Mouse (Mus musculus): ENCODE data around the gene 2810004N23Rik. TPM values are rescaled to one million over a fixed set of nuclear protein-coding genes. Genes with fewer than 3 reads are reported as not detected.

2810004N23Rik gene
- polyA plus RNA-seq, 1 experiment from 2014 or later = 36.5 TPM

- no peaks in the 10 kb centered on the region for H3K9me3 ChIP-seq (ENCODE audit: control insufficient read depth, low read length)
- H3K9ac ChIP-seq (ENCODE audit: low read depth, low read length) = peak overlapping the region; percentile 52
- peak overlapping the region; percentile 100 for H3K4me2 ChIP-seq (ENCODE audit: low read depth, low read length)
- peak; percentile 91 for ATAC-seq (ENCODE audit: low read depth)
- H3K4me3 ChIP-seq (ENCODE audit: low read depth, low read length) = peak overlapping the region; percentile 65
- H3K27ac ChIP-seq (replicated peaks; ENCODE audit: low read depth, low read length) = no peak overlapping the region
- DNase-seq (ENCODE audit: low spot score) = peak; percentile 84
- WGBS = 2% methylated on average over 22 of the region's 51 CpGs
- peaks cover 67% of the 10 kb centered on the region for H3K27me3 ChIP-seq (replicated peaks; ENCODE audit: control insufficient read depth, insufficient read depth, low read length)
- no peaks in the 10 kb centered on the region for H3K36me3 ChIP-seq (ENCODE audit: control insufficient read depth, insufficient read depth, low read length)
- H3K4me1 ChIP-seq (ENCODE audit: control insufficient read depth, insufficient read depth, low read length) = peaks cover 17% of the 10 kb centered on the region
Measured at GRCm38 (mm10) chr8:124793172-124793651, 69.7 kb downstream of the 2810004N23Rik start.

GRCm38 (mm10) chr8:124792708-124793107 is 70.2 kb downstream of the 2810004N23Rik start, which contains the start of gene Trim67:
Trim67 (plus strand) TSS chr8:124793092.
- no peaks in the 10 kb centered on the region for H3K36me3 ChIP-seq (ENCODE audit: control insufficient read depth, insufficient read depth, low read length)
- H3K4me3 ChIP-seq (ENCODE audit: low read depth, low read length) = peak within 1 kb of the TSS; percentile 65
- H3K4me2 ChIP-seq (ENCODE audit: low read depth, low read length) = peak within 1 kb of the TSS; percentile 100
- DNase-seq (ENCODE audit: low spot score) = peak; percentile 91
- H3K27me3 ChIP-seq (replicated peaks; ENCODE audit: control insufficient read depth, insufficient read depth, low read length) = peaks cover 67% of the 10 kb centered on the region
- 0% methylated on average over 18 of the region's 39 CpGs for WGBS
- ATAC-seq (ENCODE audit: low read depth) = peak; percentile 91
- peak within 1 kb of the TSS; percentile 52 for H3K9ac ChIP-seq (ENCODE audit: low read depth, low read length)
- no peak within 1 kb of the TSS for H3K27ac ChIP-seq (replicated peaks; ENCODE audit: low read depth, low read length)
- no peaks in the 10 kb centered on the region for H3K9me3 ChIP-seq (ENCODE audit: control insufficient read depth, low read length)
- peaks cover 17% of the 10 kb centered on the region for H3K4me1 ChIP-seq (ENCODE audit: control insufficient read depth, insufficient read depth, low read length)

GRCm38 (mm10) chr8:124792186-124792585 is 70.7 kb downstream of the 2810004N23Rik start:
- ATAC-seq (ENCODE audit: low read depth) (0 out of 2 replicates have a peak, but pooled peaks have one; percentile 16), DNase-seq (ENCODE audit: low spot score) (peak; percentile 42)
- under 1% methylated on average over 32 of the region's 32 CpGs for WGBS
- H3K27me3 ChIP-seq (replicated peaks; ENCODE audit: control insufficient read depth, insufficient read depth, low read length) = peaks cover 64% of the 10 kb centered on the region
- H3K9me3 ChIP-seq (ENCODE audit: control insufficient read depth, low read length) = no peaks in the 10 kb centered on the region
- H3K4me1 ChIP-seq (ENCODE audit: control insufficient read depth, insufficient read depth, low read length) = peaks cover 17% of the 10 kb centered on the region
- peak overlapping the region; percentile 65 for H3K4me3 ChIP-seq (ENCODE audit: low read depth, low read length)
- H3K27ac ChIP-seq (replicated peaks; ENCODE audit: low read depth, low read length) = no peak overlapping the region
- H3K9ac ChIP-seq (ENCODE audit: low read depth, low read length) = peak overlapping the region; percentile 52; the same call in 1 of the 2 replicates
- no peaks in the 10 kb centered on the region for H3K36me3 ChIP-seq (ENCODE audit: control insufficient read depth, insufficient read depth, low read length)
- H3K4me2 ChIP-seq (ENCODE audit: low read depth, low read length) = peak overlapping the region; percentile 100

- ATAC-seq (ENCODE audit: low read depth) (no peak), DNase-seq (ENCODE audit: low spot score) (no peak)
- Histone ChIP-seq H3K27ac (replicated peaks; ENCODE audit: low read depth, low read length) (no peak overlapping the region), H3K36me3 (ENCODE audit: control insufficient read depth, insufficient read depth, low read length) (no peaks in the 10 kb centered on the region), H3K4me2 (ENCODE audit: low read depth, low read length) (peak overlapping the region; percentile 100), H3K4me1 (ENCODE audit: control insufficient read depth, insufficient read depth, low read length) (peaks cover 17% of the 10 kb centered on the region), H3K27me3 (replicated peaks; ENCODE audit: control insufficient read depth, insufficient read depth, low read length) (peaks cover 60% of the 10 kb centered on the region), H3K4me3 (ENCODE audit: low read depth, low read length) (peak overlapping the region; percentile 65), H3K9me3 (ENCODE audit: control insufficient read depth, low read length) (no peaks in the 10 kb centered on the region), H3K9ac (ENCODE audit: low read depth, low read length) (0 out of 2 replicates have a peak overlapping the region, but pooled peaks have one; percentile 52)
- WGBS = 43% methylated on average over 4 of the region's 4 CpGs
Measured at GRCm38 (mm10) chr8:124791751-124792150, 71.2 kb downstream of the 2810004N23Rik start.

GRCm38 (mm10) chr8:124790676-124791075 is 72.2 kb downstream of the 2810004N23Rik start:
- Histone ChIP-seq H3K9ac (ENCODE audit: low read depth, low read length) (no peak overlapping the region), H3K27me3 (replicated peaks; ENCODE audit: control insufficient read depth, insufficient read depth, low read length) (peaks cover 50% of the 10 kb centered on the region), H3K9me3 (ENCODE audit: control insufficient read depth, low read length) (no peaks in the 10 kb centered on the region), H3K4me2 (ENCODE audit: low read depth, low read length) (no peak overlapping the region), H3K4me3 (ENCODE audit: low read depth, low read length) (no peak overlapping the region), H3K4me1 (ENCODE audit: control insufficient read depth, insufficient read depth, low read length) (peaks cover 17% of the 10 kb centered on the region), H3K27ac (replicated peaks; ENCODE audit: low read depth, low read length) (no peak overlapping the region), H3K36me3 (ENCODE audit: control insufficient read depth, insufficient read depth, low read length) (no peaks in the 10 kb centered on the region)
- DNase-seq (ENCODE audit: low spot score) (no peak), ATAC-seq (ENCODE audit: low read depth) (no peak)
- 79% methylated on average over 4 of the region's 4 CpGs for WGBS

Other genes starting within 250 kb of the 2810004N23Rik start
- gene 2310022B05Rik, start 199.8 kb downstream of the 2810004N23Rik start, polyA plus RNA-seq (2014; fragmentation: Nextera tagmentation; extraction: Ambion mirVana) = 45.5 and 46.4 TPM in 2 replicates
- gene Ttc13, start 141.1 kb downstream of the 2810004N23Rik start, polyA plus RNA-seq (2014; fragmentation: Nextera tagmentation; extraction: Ambion mirVana) = 47.9 and 49.4 TPM in 2 replicates
- 16.1 and 20.0 TPM in 2 replicates for gene Arv1, start 141.0 kb downstream of the 2810004N23Rik start, polyA plus RNA-seq (2014; fragmentation: Nextera tagmentation; extraction: Ambion mirVana)
- 3.9 and 4.5 TPM in 2 replicates for gene Fam89a, start 111.3 kb downstream of the 2810004N23Rik start, polyA plus RNA-seq (2014; fragmentation: Nextera tagmentation; extraction: Ambion mirVana)
- 0.97 and 1.1 TPM in 2 replicates for gene Trim67, start 70.0 kb downstream of the 2810004N23Rik start, polyA plus RNA-seq (2014; fragmentation: Nextera tagmentation; extraction: Ambion mirVana)
- gene Gnpat, start 87 bp downstream of the 2810004N23Rik start, polyA plus RNA-seq (2014; fragmentation: Nextera tagmentation; extraction: Ambion mirVana) = 96.4 and 97.8 TPM in 2 replicates
- gene Exoc8, start 34.6 kb upstream of the 2810004N23Rik start, polyA plus RNA-seq (2014; fragmentation: Nextera tagmentation; extraction: Ambion mirVana) = 5.4 and 7.2 TPM in 2 replicates
- 9.8 and 10.0 TPM in 2 replicates for gene Sprtn, start 34.8 kb upstream of the 2810004N23Rik start, polyA plus RNA-seq (2014; fragmentation: Nextera tagmentation; extraction: Ambion mirVana)
- 17.1 and 17.2 TPM in 2 replicates for gene Egln1, start 86.2 kb upstream of the 2810004N23Rik start, polyA plus RNA-seq (2014; fragmentation: Nextera tagmentation; extraction: Ambion mirVana)
- 130 and 138 TPM in 2 replicates for gene Tsnax, start 149.9 kb upstream of the 2810004N23Rik start, polyA plus RNA-seq (2014; fragmentation: Nextera tagmentation; extraction: Ambion mirVana)
- gene Disc1, start 191.1 kb upstream of the 2810004N23Rik start, polyA plus RNA-seq (2014; fragmentation: Nextera tagmentation; extraction: Ambion mirVana) = 1.5 and 1.6 TPM in 2 replicates

All from embryonic facial prominence, embryonic 14.5 days (tissue).